Mouse (Mus musculus): ENCODE measurements around the gene AK157302.
"Not testable (repeated sequence)": the region's sequence is repeated elsewhere in the genome, so short reads cannot be mapped to it uniquely, and the experiment has no call there.

The AK157302 gene

GRCm38 (mm10) chr13:21495080-21495479 is at the start of gene AK157302:
TSS of gene AK157302 (plus strand) at chr13:21495223.
- no peak for DNase-seq (ENCODE audit: low read depth, low spot score)

GRCm38 (mm10) chr13:21446796-21447195 is 48.2 kb upstream of the AK157302 start:
- no peak for DNase-seq (ENCODE audit: low read depth, low spot score)

GRCm38 (mm10) chr13:21447856-21448614 is 47.0 kb upstream of the AK157302 start:
- no peak for DNase-seq (ENCODE audit: low read depth, low spot score)

GRCm38 (mm10) chr13:21453042-21453441 is 42.0 kb upstream of the AK157302 start:
- DNase-seq (ENCODE audit: low read depth, low spot score), result no peak

- peak; percentile 88 for DNase-seq (ENCODE audit: low read depth, low spot score)
Observed at GRCm38 (mm10) chr13:21453449-21453848, 41.6 kb upstream of the AK157302 start, which contains the start of gene Zscan26. TSS of gene Zscan26 (minus strand) at chr13:21453730.

GRCm38 (mm10) chr13:21454133-21454532 is 40.9 kb upstream of the AK157302 start:
- DNase-seq (ENCODE audit: low read depth, low spot score), result no peak

- no peak for DNase-seq (ENCODE audit: low read depth, low spot score)
Observed at GRCm38 (mm10) chr13:21456347-21456746, 38.7 kb upstream of the AK157302 start.

GRCm38 (mm10) chr13:21462516-21462915 is 32.5 kb upstream of the AK157302 start:
- not testable (repeated sequence) for DNase-seq (ENCODE audit: low read depth, low spot score)

- DNase-seq (ENCODE audit: low read depth, low spot score), result no peak
Observed at GRCm38 (mm10) chr13:21467336-21467735, 27.7 kb upstream of the AK157302 start.

GRCm38 (mm10) chr13:21468061-21469019 is 26.7 kb upstream of the AK157302 start, which contains the start of gene Nkapl:
TSS of gene Nkapl (minus strand) at chr13:21468509.
- peak; percentile 58 for DNase-seq (ENCODE audit: low read depth, low spot score)

GRCm38 (mm10) chr13:21469097-21469496 is 25.9 kb upstream of the AK157302 start:
- DNase-seq (ENCODE audit: low read depth, low spot score), result no peak

- DNase-seq (ENCODE audit: low read depth, low spot score), result no peak
Observed at GRCm38 (mm10) chr13:21472427-21472826, 22.6 kb upstream of the AK157302 start.

GRCm38 (mm10) chr13:21478759-21479670 is 16.0 kb upstream of the AK157302 start, which contains the start of the genes Zkscan4 and Gm10065:
TSS of gene Zkscan4 (plus strand) at chr13:21478907.
TSS of gene Gm10065 (minus strand) at chr13:21479441.
- peak; percentile 80 for DNase-seq (ENCODE audit: low read depth, low spot score)

GRCm38 (mm10) chr13:21486881-21487280 is 8.1 kb upstream of the AK157302 start:
- DNase-seq (ENCODE audit: low read depth, low spot score), result no peak

- no peak for DNase-seq (ENCODE audit: low read depth, low spot score)
Observed at GRCm38 (mm10) chr13:21492847-21493246, 2.2 kb upstream of the AK157302 start.

GRCm38 (mm10) chr13:21501182-21501581 is 6.2 kb downstream of the AK157302 start, which contains the start of gene Gm11273:
TSS of gene Gm11273 (minus strand) at chr13:21501418.
- DNase-seq (ENCODE audit: low read depth, low spot score), result not testable (repeated sequence)

GRCm38 (mm10) chr13:21502296-21502695 is 7.3 kb downstream of the AK157302 start:
- DNase-seq (ENCODE audit: low read depth, low spot score), result no peak

- peak; percentile 88 for DNase-seq (ENCODE audit: low read depth, low spot score)
Observed at GRCm38 (mm10) chr13:21506221-21506649, 11.2 kb downstream of the AK157302 start.

GRCm38 (mm10) chr13:21530136-21530535 is 35.1 kb downstream of the AK157302 start:
- no peak for DNase-seq (ENCODE audit: low read depth, low spot score)

GRCm38 (mm10) chr13:21530781-21531201 is 35.8 kb downstream of the AK157302 start, which contains the start of gene Zkscan8:
TSS of gene Zkscan8 (minus strand) at chr13:21531120.
- peak; percentile 83 for DNase-seq (ENCODE audit: low read depth, low spot score)

- no peak for DNase-seq (ENCODE audit: low read depth, low spot score)
Observed at GRCm38 (mm10) chr13:21542708-21543107, 47.7 kb downstream of the AK157302 start, which contains the start of gene Olfr1366. TSS of gene Olfr1366 (minus strand) at chr13:21542808.
